Mouse (Mus musculus) testis, adult 2 months (tissue): ENCODE data around the gene Gm28360. TPM values are rescaled to one million over a fixed set of nuclear protein-coding genes. Genes with fewer than 3 reads are reported as not detected.
"Not testable (repeated sequence)": the region's sequence is repeated elsewhere in the genome, so short reads cannot be mapped to it uniquely, and the experiment has no call there.

Source experiments
- H3K27ac ChIP-seq: fragments of 200-500 bp; 2 replicates; pipeline ENCODE4 v1.5.1; 2012; ENCODE audit warnings: low read depth, low read length; ENCODE audit not compliant: control insufficient read depth, insufficient read depth
- H3K27me3 ChIP-seq: fragments of 200-500 bp; 2 replicates; pipeline ENCODE4 v1.6.1; 2012; ENCODE audit warnings: mild to moderate bottlenecking, low read length, moderate library complexity; ENCODE audit not compliant: control insufficient read depth, insufficient read depth
- H3K36me3 ChIP-seq: fragments of 200-500 bp; 2 replicates; pipeline ENCODE4 v1.6.1; 2012; ENCODE audit warnings: mild to moderate bottlenecking, low read length; ENCODE audit not compliant: control insufficient read depth, insufficient read depth
- H3K4me1 ChIP-seq: fragments of 200-500 bp; 2 replicates; pipeline ENCODE4 v1.6.1; 2012; ENCODE audit warnings: low read length; ENCODE audit not compliant: control insufficient read depth, insufficient read depth
- H3K4me3 ChIP-seq: fragments of 200-500 bp; 2 replicates; pipeline ENCODE4 v1.5.1; 2012; ENCODE audit warnings: low read depth, mild to moderate bottlenecking, low read length, moderate library complexity, mixed read lengths; ENCODE audit not compliant: control insufficient read depth
- polyA plus RNA-seq: library from polyadenylated mRNA; depleted of rRNA; stranded (reverse); fragments of >200 nt; gene quantifications from 2 replicates; pipeline ENCODE4 v1.2.3, GENCODE M21; 2012; rRNA removed

The Gm28360 gene
- polyA plus RNA-seq: not detected in 2 replicates

GRCm38 (mm10) chr1:117829781-117830180 is at the start of gene Gm28360:
Gene Gm28360 (plus strand): TSS chr1:117830081.
- not testable (repeated sequence) for H3K4me3 ChIP-seq, H3K27ac ChIP-seq, H3K36me3 ChIP-seq, H3K27me3 ChIP-seq, H3K4me1 ChIP-seq

GRCm38 (mm10) chr1:117780833-117781232 is 49.0 kb upstream of the Gm28360 start, which contains the start of gene B020011L13Rik:
Gene B020011L13Rik (plus strand): TSS chr1:117781133.
- not testable (repeated sequence) for H3K27me3 ChIP-seq, H3K4me3 ChIP-seq, H3K4me1 ChIP-seq, H3K36me3 ChIP-seq, H3K27ac ChIP-seq

DNA sequence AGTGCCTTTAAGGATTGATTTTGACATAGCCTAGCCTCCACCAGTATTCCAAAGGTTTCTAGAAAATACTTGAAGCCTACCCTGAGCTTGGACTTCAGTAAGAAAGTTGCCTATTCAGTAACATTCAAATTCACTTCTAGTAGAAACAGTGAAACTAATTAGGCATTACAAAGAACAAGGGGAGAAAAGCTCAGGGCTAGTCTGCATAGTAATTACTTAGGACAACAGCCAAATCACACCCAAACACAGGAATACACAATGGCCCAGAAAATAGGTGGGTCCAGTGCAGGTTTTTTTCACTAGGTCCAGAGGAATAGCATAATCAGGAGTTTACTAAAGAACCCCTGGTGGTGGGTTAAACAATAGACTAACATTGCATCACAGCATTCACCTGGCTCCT is 13.6 kb upstream of the Gm28360 start:
- not testable (repeated sequence) for H3K27me3 ChIP-seq, H3K4me1 ChIP-seq, H3K36me3 ChIP-seq, H3K27ac ChIP-seq, H3K4me3 ChIP-seq

- H3K4me3 ChIP-seq, H3K27me3 ChIP-seq, H3K4me1 ChIP-seq, H3K27ac ChIP-seq, H3K36me3 ChIP-seq: not testable (repeated sequence)
Measured at GRCm38 (mm10) chr1:117851718-117852117, 21.8 kb downstream of the Gm28360 start.

Other genes starting within 250 kb of the Gm28360 start
- not detected in 2 replicates for gene Gm28363, start 132.9 kb upstream of the Gm28360 start, polyA plus RNA-seq
- gene B020011L13Rik, start 48.9 kb upstream of the Gm28360 start, polyA plus RNA-seq: not detected in 2 replicates
- not detected in 2 replicates for gene Gm28168, start 97.9 kb downstream of the Gm28360 start, polyA plus RNA-seq
- gene Gm7145, start 135.9 kb downstream of the Gm28360 start, polyA plus RNA-seq: not detected in 2 replicates